15 mouse cellular contexts compared by ENCODE assay signal in genomic region chr10:111867102-111867501, GRCm38 (mm10).
DNase-seq lines count a peak whose midpoint lies in the region; ATAC-seq and TF ChIP-seq lines count a peak whose summit lies in the region.
"Had no signal": no experiment of that assay in that cellular context is flagged by ENCODE, and none has a peak within 500 bp of the region (broad histone marks: within the 10 kb centered on the region; RNA-seq: fewer than 3 reads in every experiment).

No protein-coding gene starts in this region.

- peak overlapping the region in 1 of 2 experiments; percentile 11; a peak in 1 of 4 replicates for H3K4me3 ChIP-seq in ES-E14 (ENCODE audit: insufficient read depth in 1 of 2, low read depth in 1 of 2, low read length in 2 of 2, poor library complexity in 1 of 2, severe bottlenecking in 1 of 2)
- no peak overlapping the region for H3K4me3 ChIP-seq in forebrain, embryonic 16.5 days (replicated peaks; ENCODE audit: low read length)
- no peak overlapping the region for H3K4me3 ChIP-seq in midbrain, embryonic 15.5 days
- H3K4me3 ChIP-seq: embryonic facial prominence, embryonic 12.5 days; liver, embryonic 13.5 days had no signal

- in situ Hi-C loops in ES-E14 (cut with MboI; ENCODE audit: low sequenced_read_pairs in 2 of 2, unreplicated experiment in 2 of 2) = no loop called here

- no peak overlapping the region for H3K4me2 ChIP-seq in forebrain, embryonic 16.5 days (ENCODE audit: low read length)
- H3K4me2 ChIP-seq in midbrain, embryonic 15.5 days = 0 out of 2 replicates have a peak overlapping the region, but pooled peaks have one; percentile 6
- H3K4me2 ChIP-seq: embryonic facial prominence, embryonic 12.5 days; liver, embryonic 13.5 days had no signal

- intact Hi-C loops in left cerebral cortex, postnatal 25 days (cut with DNase I) = no loop called here

- peak overlapping the region; percentile 55; the same call in 1 of the 2 replicates for H3K27ac ChIP-seq in ES-E14 (ENCODE audit: insufficient read depth, low read depth, low read length, poor library complexity, severe bottlenecking)
- H3K27ac ChIP-seq in forebrain, embryonic 16.5 days (ENCODE audit: low read length) = no peak overlapping the region
- peak overlapping the region; percentile 42; the same call in 1 of the 2 replicates for H3K27ac ChIP-seq in midbrain, embryonic 15.5 days
- H3K27ac ChIP-seq: embryonic facial prominence, embryonic 12.5 days; liver, embryonic 13.5 days had no signal

- H3K9me3 ChIP-seq in ES-E14 (ENCODE audit: control insufficient read depth, insufficient read depth, low read depth, low read length) = no peaks in the 10 kb centered on the region
- no peaks in the 10 kb centered on the region for H3K9me3 ChIP-seq in forebrain, embryonic 16.5 days (ENCODE audit: control insufficient read depth, low read length)
- H3K9me3 ChIP-seq in midbrain, embryonic 15.5 days = no peaks in the 10 kb centered on the region
- H3K9me3 ChIP-seq: embryonic facial prominence, embryonic 12.5 days; liver, embryonic 13.5 days had no signal

- WGBS in forebrain, embryonic 16.5 days = 9% methylated on average over 6 of the region's 6 CpGs
- 8% methylated on average over 6 of the region's 6 CpGs for WGBS in midbrain, embryonic 15.5 days

- ATAC-seq in forebrain, embryonic 16.5 days = peak; percentile 66
- peak; percentile 80; the same call in 1 of the 2 replicates for ATAC-seq in midbrain, embryonic 15.5 days (replicated peaks)

- H3K27me3 ChIP-seq in forebrain, embryonic 16.5 days (replicated peaks; ENCODE audit: control insufficient read depth, insufficient read depth, low read length) = no peaks in the 10 kb centered on the region
- H3K27me3 ChIP-seq in midbrain, embryonic 15.5 days (replicated peaks) = no peaks in the 10 kb centered on the region
- H3K27me3 ChIP-seq: embryonic facial prominence, embryonic 12.5 days; liver, embryonic 13.5 days had no signal

- H3K4me1 ChIP-seq in ES-E14 (ENCODE audit: control insufficient read depth in 2 of 2, insufficient read depth in 2 of 2, low read length in 2 of 2, poor library complexity in 1 of 2) = peaks cover 0 to 3% of the 10 kb centered on the region in 2 experiments; a peak in 1 of 4 replicates
- 0 out of 2 replicates have a peak, but pooled peaks cover 2% of the 10 kb centered on the region for H3K4me1 ChIP-seq in forebrain, embryonic 16.5 days (replicated peaks; ENCODE audit: control insufficient read depth, insufficient read depth, low read length)
- H3K4me1 ChIP-seq in midbrain, embryonic 15.5 days = peaks cover 7% of the 10 kb centered on the region; the same call in 1 of the 2 replicates
- H3K4me1 ChIP-seq: liver, embryonic 13.5 days had no signal

- no peaks in the 10 kb centered on the region for H3K36me3 ChIP-seq in ES-E14 (ENCODE audit: control insufficient read depth, insufficient read depth, low read length, poor library complexity, severe bottlenecking)
- H3K36me3 ChIP-seq in forebrain, embryonic 16.5 days (ENCODE audit: control insufficient read depth, insufficient read depth) = no peaks in the 10 kb centered on the region
- H3K36me3 ChIP-seq in midbrain, embryonic 15.5 days (replicated peaks) = no peaks in the 10 kb centered on the region
- H3K36me3 ChIP-seq: embryonic facial prominence, embryonic 12.5 days; liver, embryonic 13.5 days had no signal

- no peak overlapping the region for H3K9ac ChIP-seq in ES-E14 (ENCODE audit: insufficient read depth, low read depth, low read length, poor library complexity, severe bottlenecking)
- no peak overlapping the region for H3K9ac ChIP-seq in forebrain, embryonic 16.5 days (replicated peaks; ENCODE audit: low read depth, low read length)
- no peak overlapping the region for H3K9ac ChIP-seq in midbrain, embryonic 15.5 days
- H3K9ac ChIP-seq: embryonic facial prominence, embryonic 12.5 days; liver, embryonic 13.5 days had no signal

- no peak for DNase-seq in ES-E14 (ENCODE audit: low read depth, low spot score)
- peak; percentile 49 for DNase-seq in embryo, embryonic 11 days
- no peak for DNase-seq in layer of hippocampus, postnatal 25 days (ENCODE audit: extremely low spot score in 1 of 2, low spot score in 1 of 2)
- DNase-seq in lung, postnatal 10 days = no peak
- no peak for DNase-seq in left cerebral cortex, postnatal 25 days (ENCODE audit: low spot score in 2 of 2)
- DNase-seq in adrenal gland, adult 18-20 months (ENCODE audit: low spot score in 2 of 2) = no peak
- DNase-seq: cerebellum, adult 11-12 months; heart, postnatal 14 days; kidney, adult 2 months; left cerebral cortex, postnatal 4 days; liver, embryonic 13.5 days; lung, postnatal 36 days had no signal

TF ChIP-seq in ES-E14, 5 proteins besides CTCF, POLR2A, EP300 and RAD21:
- TF ChIP-seq ZNF384 (IDR thresholded peaks at IDR 0.05; ENCODE audit: low read depth, low read length) = no peak
- TF ChIP-seq ZC3H11A (IDR thresholded peaks at IDR 0.05; ENCODE audit: borderline replicate concordance, low read depth, low read length) = no peak
- TF ChIP-seq CHD2 (IDR thresholded peaks at IDR 0.05; ENCODE audit: low read depth, low read length) = no peak
- no peak for TF ChIP-seq HCFC1 (IDR thresholded peaks at IDR 0.05; ENCODE audit: borderline replicate concordance, insufficient read depth, low read length)
- TF ChIP-seq MAFK (IDR thresholded peaks at IDR 0.05; ENCODE audit: insufficient read depth, low read depth, low read length) = no peak
